Mouse (Mus musculus): ENCODE data around the gene Dnajc6.

DNA sequence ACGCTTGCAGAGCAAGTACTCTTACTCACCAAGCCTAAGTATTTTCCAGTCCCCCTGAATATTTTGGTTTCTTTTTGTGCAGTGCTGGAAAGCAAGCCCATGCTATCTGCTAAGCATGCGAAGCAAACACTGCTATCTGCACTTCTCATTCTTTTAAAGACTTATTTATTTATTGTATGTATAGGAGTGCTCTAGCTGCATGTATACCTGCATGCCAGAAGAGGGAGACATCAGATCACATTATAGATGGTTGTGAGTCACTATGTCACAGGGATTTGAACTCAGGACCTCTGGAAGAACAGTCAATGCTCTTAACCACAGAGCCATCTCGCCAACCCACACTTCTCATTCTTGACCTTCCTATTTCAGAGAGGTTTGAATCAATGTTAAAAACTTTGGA is 16.8 kb downstream of the Dnajc6 start:
- TF ChIP-seq CHD2 (IDR thresholded peaks at IDR 0.05; ENCODE audit: low read length) (no peak), CTCF (IDR thresholded peaks at IDR 0.05 in 2 of 3, conservative IDR thresholded peaks at IDR 0.05 in 1 of 3; ENCODE audit: control insufficient read depth in 1 of 3, insufficient read depth in 1 of 3, low read depth in 2 of 3, low read length in 3 of 3, poor library complexity in 1 of 3, severe bottlenecking in 1 of 3) (peak in 2 of 3 experiments; percentile 36 to 64; a peak in 3 of 6 replicates), MAZ (IDR thresholded peaks at IDR 0.05; ENCODE audit: low read depth, low read length) (no peak), EP300 (IDR thresholded peaks at IDR 0.05; ENCODE audit: low read depth in 1 of 2, low read length in 2 of 2) (0 out of 4 replicates have a peak, but pooled peaks of 1 of the 2 experiments have one; percentile 24), MAX (IDR thresholded peaks at IDR 0.05; ENCODE audit: low read length) (no peak), POLR2A (IDR thresholded peaks at IDR 0.05; ENCODE audit: control insufficient read depth in 1 of 2, insufficient read depth in 1 of 2, low read depth in 1 of 2, low read length in 2 of 2, poor library complexity in 1 of 2) (no peak), JUND (IDR thresholded peaks at IDR 0.05; ENCODE audit: low read depth, low read length) (no peak), ZC3H11A (IDR thresholded peaks at IDR 0.05; ENCODE audit: low read depth, low read length) (0 out of 2 replicates have a peak, but pooled peaks have one; percentile 23)
